Mouse (Mus musculus) cerebellum, adult 11-12 months (tissue): ENCODE data around the gene Krtap3-2.
"Not testable (repeated sequence)": the region's sequence is repeated elsewhere in the genome, so short reads cannot be mapped to it uniquely, and the experiment has no call there.

ENCODE experiments used
- DNase-seq: peaks from one replicate; pipeline ENCODE4 v3.0.0; 2022

Krtap3-2 gene

GRCm38 (mm10) chr11:99556753-99557152 is at the start of gene Krtap3-2:
Krtap3-2 (minus strand) TSS chr11:99556853.
- no peak for DNase-seq

GRCm38 (mm10) chr11:99603208-99603607 is 46.6 kb upstream of the Krtap3-2 start, which contains the start of gene Gm11938:
Gm11938 (minus strand) TSS chr11:99603308.
- not testable (repeated sequence) for DNase-seq

GRCm38 (mm10) chr11:99597742-99598141 is 41.1 kb upstream of the Krtap3-2 start, which contains the start of gene Krtap9-3:
Krtap9-3 (minus strand) TSS chr11:99598105.
- DNase-seq, result not testable (repeated sequence)

GRCm38 (mm10) chr11:99590981-99591380 is 34.3 kb upstream of the Krtap3-2 start, which contains the start of gene Krtap1-3:
Krtap1-3 (minus strand) TSS chr11:99591339.
- no peak for DNase-seq

GRCm38 (mm10) chr11:99585096-99585495 is 28.4 kb upstream of the Krtap3-2 start:
- DNase-seq, result no peak

DNA sequence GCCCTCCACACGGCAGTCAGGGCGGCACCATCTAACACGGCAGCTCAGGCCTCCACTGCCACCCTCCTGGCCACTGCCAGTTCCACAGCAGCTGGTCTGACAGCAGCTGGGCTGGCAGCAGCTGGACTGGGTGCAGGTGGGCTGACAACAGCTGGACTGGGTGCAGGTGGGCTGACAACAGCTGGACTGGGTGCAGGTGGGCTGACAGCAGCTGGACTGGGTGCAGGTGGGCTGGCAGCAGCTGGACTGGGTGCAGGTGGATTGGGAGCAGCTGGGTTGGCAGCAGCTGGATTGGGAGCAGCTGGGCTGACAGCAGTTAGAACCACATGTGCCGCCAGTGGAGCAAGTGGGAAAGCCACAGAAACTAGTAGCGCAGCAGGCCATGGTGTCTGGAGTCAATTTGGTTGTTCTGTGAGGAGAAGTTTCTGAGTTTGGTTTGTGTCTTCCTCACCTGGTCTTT is 26.6 kb upstream of the Krtap3-2 start, which contains the start of gene Krtap1-4:
Gene Krtap1-4, minus strand, starts transcription at position 410 of the 460 bp plus-strand sequence.
- DNase-seq, result no peak

GRCm38 (mm10) chr11:99581564-99581963 is 24.9 kb upstream of the Krtap3-2 start:
- DNase-seq, result no peak

GRCm38 (mm10) chr11:99581051-99581450 is 24.4 kb upstream of the Krtap3-2 start:
- DNase-seq, result no peak

DNA sequence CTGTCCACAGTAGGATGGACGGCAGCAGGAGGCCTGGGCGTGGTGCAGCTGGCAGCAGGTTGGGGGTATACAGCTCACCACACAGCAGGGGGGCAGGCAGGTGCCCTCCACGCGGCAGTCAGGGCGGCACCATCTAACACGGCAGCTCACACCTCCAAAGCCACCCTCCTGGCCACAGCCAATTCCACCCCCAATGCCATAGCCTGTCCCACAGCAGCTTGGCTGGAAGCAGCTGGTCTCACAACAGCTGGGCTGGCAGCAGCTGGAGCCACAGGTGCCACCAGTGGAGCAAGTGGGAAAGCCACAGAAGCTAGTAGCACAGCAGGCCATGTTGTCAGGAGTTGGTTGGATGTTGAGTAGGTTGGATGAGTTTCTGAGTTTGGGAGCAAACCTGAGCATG is 24.0 kb upstream of the Krtap3-2 start, which contains the start of gene Krtap1-5:
Gene Krtap1-5, minus strand, starts transcription at position 381 of the 400 bp plus-strand sequence.
- no peak for DNase-seq

DNA sequence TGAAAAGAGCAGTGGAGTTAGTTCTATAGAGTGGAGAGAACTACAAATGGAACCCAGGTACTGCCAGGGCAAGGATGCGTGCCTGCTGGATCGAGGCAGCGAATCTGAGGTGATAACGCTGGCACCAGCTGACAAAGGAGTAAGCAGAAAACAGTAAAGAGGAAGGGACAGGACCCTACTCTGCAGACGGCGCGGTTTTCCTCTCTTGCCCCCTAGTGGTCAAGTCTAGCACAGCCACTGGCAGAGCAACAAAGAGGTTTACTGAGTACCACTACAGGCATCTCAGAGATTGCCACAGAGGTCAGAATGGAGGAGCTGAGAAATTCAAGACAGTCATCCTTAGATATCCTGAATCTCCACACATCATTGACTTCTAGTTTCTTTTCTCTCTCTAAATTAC is 17.5 kb upstream of the Krtap3-2 start:
- peak; percentile 18 for DNase-seq

DNA sequence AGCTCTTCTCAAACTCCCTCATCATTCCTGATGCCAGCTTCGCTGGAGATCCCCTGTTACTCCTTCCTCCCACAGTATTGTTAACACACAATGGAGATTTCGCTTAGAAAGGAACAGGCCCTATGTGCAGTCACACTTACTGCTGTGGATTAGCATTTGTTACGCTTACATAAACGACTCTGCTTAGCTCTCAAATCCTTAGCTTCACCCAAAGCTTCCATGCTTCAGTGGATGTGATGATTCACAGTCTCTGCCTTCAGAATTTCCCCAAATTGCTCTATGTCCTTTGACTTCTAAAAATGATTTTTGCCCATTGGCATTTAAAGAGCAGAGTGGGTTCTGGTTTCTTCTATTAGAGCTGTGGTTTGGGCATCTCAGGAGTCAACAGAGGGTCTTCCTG is 16.5 kb upstream of the Krtap3-2 start:
- DNase-seq, result no peak

- no peak for DNase-seq
These were observed 9.9 kb upstream of the Krtap3-2 start, which contains the start of gene Krtap3-1 for GRCm38 (mm10) chr11:99566530-99566929. Krtap3-1 (minus strand) TSS chr11:99566630.

DNA sequence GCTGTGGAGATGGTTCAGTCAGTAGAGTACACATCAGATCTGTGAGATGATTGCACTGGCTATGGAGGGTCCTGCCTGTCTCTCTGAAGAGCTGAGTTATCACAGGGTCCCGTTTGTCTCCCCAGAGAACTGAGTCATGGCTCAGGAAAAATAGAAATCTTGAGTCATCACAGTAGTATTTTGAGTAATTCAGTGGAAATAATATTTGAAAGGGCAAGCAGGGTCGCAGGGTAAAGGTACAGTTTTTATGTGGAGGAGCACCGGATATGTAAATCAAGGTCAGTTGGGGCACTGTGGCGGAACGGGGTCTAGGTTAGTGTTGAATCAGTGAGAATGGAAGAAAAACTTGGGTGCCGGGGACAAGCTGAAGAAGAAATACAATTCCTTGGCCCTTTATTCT is 5.9 kb upstream of the Krtap3-2 start:
- DNase-seq, result no peak

- no peak for DNase-seq
These were observed 2.7 kb upstream of the Krtap3-2 start, which contains the start of gene Gm11939 for GRCm38 (mm10) chr11:99559366-99559765. Gm11939 (minus strand) TSS chr11:99559466.

DNA sequence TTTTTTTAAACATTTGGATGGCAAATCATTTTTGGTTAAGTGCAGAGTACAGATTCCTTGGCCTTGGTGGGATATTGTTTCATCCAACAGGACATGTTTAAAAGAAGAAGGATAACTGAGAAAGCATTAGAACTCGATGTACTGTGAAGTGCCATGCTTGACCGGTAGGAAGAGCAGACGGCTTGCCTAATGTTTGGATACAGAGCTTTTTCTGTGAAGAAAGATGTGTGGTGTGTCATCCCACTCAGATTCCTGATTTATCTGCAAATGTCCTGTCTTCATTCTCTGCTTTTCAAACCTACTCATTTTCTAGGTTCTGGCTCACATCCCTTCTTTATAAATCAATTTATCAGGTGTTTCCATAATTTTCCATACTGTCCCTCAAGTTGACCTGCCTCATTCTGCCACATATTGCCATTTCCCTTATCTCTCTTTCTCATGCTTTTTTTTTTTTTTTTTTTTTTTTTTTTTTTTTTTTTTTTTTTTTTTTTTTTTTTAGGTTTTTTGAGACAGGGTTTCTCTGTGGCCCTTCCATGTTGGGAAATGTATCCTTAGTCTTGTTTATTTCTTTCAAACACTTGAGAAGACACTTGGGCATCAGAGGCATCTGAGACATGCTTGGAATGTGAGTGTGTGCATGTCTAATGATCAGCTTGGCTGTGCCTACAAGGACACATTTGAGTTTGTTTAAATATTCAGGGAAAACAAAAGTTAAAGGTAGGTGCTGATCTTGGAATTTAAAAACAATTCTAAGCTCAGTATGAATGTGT is 1.5 kb upstream of the Krtap3-2 start:
- DNase-seq, result no peak

GRCm38 (mm10) chr11:99556195-99556594 is 458 bp downstream of the Krtap3-2 start:
- DNase-seq, result no peak

- no peak for DNase-seq
These were observed 5.9 kb downstream of the Krtap3-2 start, which contains the start of gene Krtap3-3 for GRCm38 (mm10) chr11:99550765-99551164. Krtap3-3 (minus strand) TSS chr11:99550865.

- no peak for DNase-seq
These were observed 8.8 kb downstream of the Krtap3-2 start for GRCm38 (mm10) chr11:99547892-99548291.

DNA sequence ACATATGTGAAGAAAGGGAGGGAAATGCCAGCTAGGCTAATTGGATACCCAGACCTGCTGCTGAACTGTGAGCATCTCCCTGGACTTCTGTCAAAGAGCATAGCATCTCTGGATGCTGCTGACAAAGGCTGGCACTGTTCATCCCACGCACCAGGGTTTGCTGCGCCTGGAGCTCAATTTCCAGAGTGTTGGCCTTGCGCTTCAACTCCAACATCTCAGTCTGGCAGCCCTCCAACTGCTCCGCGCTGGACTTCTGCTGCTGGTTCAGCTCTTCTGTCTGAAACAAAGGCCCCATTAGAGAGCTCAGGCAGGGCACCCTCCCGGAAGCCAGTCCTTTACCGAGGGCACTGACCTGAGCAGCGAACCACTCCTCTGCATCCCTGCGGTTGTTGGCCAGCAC is 16.9 kb downstream of the Krtap3-2 start:
- DNase-seq, result peak; percentile 28

GRCm38 (mm10) chr11:99521288-99521860 is 35.3 kb downstream of the Krtap3-2 start, which contains the start of gene Krt39:
Krt39 (minus strand) TSS chr11:99521338.
- DNase-seq, result no peak

- DNase-seq, result no peak
These were observed 42.6 kb downstream of the Krtap3-2 start for GRCm38 (mm10) chr11:99514098-99514497.
